Mouse (Mus musculus) hindbrain, embryonic 13.5 days (tissue): ENCODE measurements around the gene Cx3cr1. TPM values are rescaled to one million over a fixed set of nuclear protein-coding genes. Genes with fewer than 3 reads are reported as not detected.
"Not testable (repeated sequence)": the region's sequence is repeated elsewhere in the genome, so short reads cannot be mapped to it uniquely, and the experiment has no call there.

ENCODE experiments used
- ATAC-seq: fragments of 200-750 bp; cut with Nextera tagmentation; 2 replicates; pipeline ENCODE4 v1.8.0; 2017; ENCODE audit warnings: moderate TSS enrichment; ENCODE audit not compliant: low FRiP score
- H3K27ac ChIP-seq: fragments of 300-500 bp; sonication (generic); 2 replicates; pipeline ENCODE4 v1.5.1; 2015; ENCODE audit warnings: inconsistent platforms, mild to moderate bottlenecking, moderate library complexity
- H3K27me3 ChIP-seq: fragments of 300-500 bp; sonication (generic); 2 replicates; pipeline ENCODE4 v1.6.1; 2015; ENCODE audit warnings: mild to moderate bottlenecking, inconsistent platforms
- H3K36me3 ChIP-seq: fragments of 300-500 bp; sonication (generic); 2 replicates; pipeline ENCODE4 v1.6.1; 2015; ENCODE audit warnings: mild to moderate bottlenecking, inconsistent platforms
- H3K4me1 ChIP-seq: fragments of 300-500 bp; sonication (generic); replicated peaks from 2 replicates; pipeline ENCODE4 v1.6.1; 2015; ENCODE audit warnings: inconsistent platforms
- H3K4me2 ChIP-seq: fragments of 300-500 bp; sonication (generic); 2 replicates; pipeline ENCODE4 v1.6.1; 2015; ENCODE audit warnings: inconsistent platforms, mild to moderate bottlenecking, moderate library complexity
- H3K4me3 ChIP-seq: fragments of 300-500 bp; sonication (generic); 2 replicates; pipeline ENCODE4 v1.5.1; 2015; ENCODE audit warnings: mild to moderate bottlenecking, inconsistent platforms
- H3K9ac ChIP-seq: fragments of 300-500 bp; sonication (generic); 2 replicates; pipeline ENCODE4 v1.6.1; 2015; ENCODE audit warnings: mild to moderate bottlenecking, inconsistent platforms
- H3K9me3 ChIP-seq: fragments of 300-500 bp; sonication (generic); 2 replicates; pipeline ENCODE4 v1.6.1; 2016; ENCODE audit warnings: inconsistent platforms
- WGBS: fragments of 180-500 bp; shearing (Covaris S2); methylation state at CpG from one replicate; pipeline ENCODE4 v1.1.7; 2015; 5-methylcytosine and 5-hydroxymethylcytosine counted together
- polyA plus RNA-seq: library from polyadenylated mRNA; unstranded; fragments of >200 nt; fragmentation: Nextera tagmentation; extraction: Ambion mirVana; gene quantifications from 2 replicates; pipeline ENCODE4 v1.2.1, GENCODE M21; 2015

The Cx3cr1 gene
- polyA plus RNA-seq, 1 experiment from 2014 or later, result 9.5 TPM

DNA sequence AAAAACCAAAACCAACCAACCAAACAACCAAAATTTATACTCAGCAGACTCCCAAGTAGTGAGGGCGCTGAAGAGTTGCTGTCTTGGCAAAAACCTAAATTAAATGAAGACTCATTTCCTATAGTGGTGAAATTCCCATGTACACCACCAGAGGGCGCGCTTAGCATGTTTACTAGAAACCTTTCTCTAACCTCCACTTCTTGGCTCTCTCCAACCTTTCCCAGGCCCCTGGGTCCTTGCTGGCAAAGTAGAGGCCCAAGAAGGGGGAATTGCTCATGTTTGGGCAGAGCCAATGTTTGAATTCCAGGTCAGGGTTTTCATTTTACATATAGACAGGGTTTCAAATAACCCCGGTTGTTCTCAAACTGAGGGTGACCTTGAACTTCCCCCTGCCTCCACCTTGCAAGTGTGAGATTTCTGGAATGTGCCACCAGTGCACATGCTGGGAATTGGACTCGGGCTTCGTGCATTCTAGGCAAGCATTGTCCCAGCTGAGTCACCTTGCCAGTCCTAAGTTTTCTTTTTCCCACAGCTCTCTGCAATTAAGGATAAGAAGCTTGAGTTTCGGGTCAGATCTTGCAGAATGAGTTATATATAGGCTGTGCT lies 49.3 kb downstream of the Cx3cr1 start:
- H3K9ac ChIP-seq, result no peak overlapping the region
- no peak overlapping the region for H3K27ac ChIP-seq
- WGBS, result 50% methylated on average over 7 of the region's 7 CpGs
- H3K4me1 ChIP-seq, result peaks cover 4% of the 10 kb centered on the region; the same call in 1 of the 2 replicates
- no peak for ATAC-seq
- no peaks in the 10 kb centered on the region for H3K36me3 ChIP-seq
- H3K27me3 ChIP-seq, result 0 out of 2 replicates have a peak, but pooled peaks cover 7% of the 10 kb centered on the region
- H3K4me3 ChIP-seq, result no peak overlapping the region
- H3K4me2 ChIP-seq, result no peak overlapping the region
- no peaks in the 10 kb centered on the region for H3K9me3 ChIP-seq

DNA sequence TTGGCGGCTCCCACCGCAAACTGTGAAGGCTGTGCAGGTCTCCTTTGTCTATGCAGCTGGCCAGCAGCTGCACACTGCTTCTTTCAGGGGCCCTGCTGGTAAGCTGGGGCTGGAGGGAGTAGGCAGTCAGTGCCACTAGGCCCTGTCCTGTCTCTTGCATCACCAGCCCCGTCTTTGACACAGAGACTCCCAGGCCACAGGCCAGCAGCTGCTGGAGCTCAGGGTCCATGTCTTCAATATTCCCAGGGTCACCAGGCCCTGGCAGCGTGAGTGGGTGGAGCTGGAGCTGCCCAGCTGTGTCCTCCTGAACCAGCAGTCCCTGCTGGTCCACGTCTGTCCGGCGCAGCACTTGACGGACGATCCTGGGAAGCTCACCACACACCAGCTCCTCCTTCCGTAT lies 52.7 kb downstream of the Cx3cr1 start:
- Histone ChIP-seq H3K4me3 (no peak overlapping the region), H3K27me3 (0 out of 2 replicates have a peak, but pooled peaks cover 30% of the 10 kb centered on the region), H3K9ac (peak overlapping the region; percentile 10; the same call in 1 of the 2 replicates), H3K4me1 (peaks cover 4% of the 10 kb centered on the region; the same call in 1 of the 2 replicates), H3K4me2 (no peak overlapping the region), H3K9me3 (no peaks in the 10 kb centered on the region), H3K36me3 (no peaks in the 10 kb centered on the region), H3K27ac (no peak overlapping the region)
- 61% methylated on average over 10 of the region's 10 CpGs for WGBS
- ATAC-seq, result no peak

DNA sequence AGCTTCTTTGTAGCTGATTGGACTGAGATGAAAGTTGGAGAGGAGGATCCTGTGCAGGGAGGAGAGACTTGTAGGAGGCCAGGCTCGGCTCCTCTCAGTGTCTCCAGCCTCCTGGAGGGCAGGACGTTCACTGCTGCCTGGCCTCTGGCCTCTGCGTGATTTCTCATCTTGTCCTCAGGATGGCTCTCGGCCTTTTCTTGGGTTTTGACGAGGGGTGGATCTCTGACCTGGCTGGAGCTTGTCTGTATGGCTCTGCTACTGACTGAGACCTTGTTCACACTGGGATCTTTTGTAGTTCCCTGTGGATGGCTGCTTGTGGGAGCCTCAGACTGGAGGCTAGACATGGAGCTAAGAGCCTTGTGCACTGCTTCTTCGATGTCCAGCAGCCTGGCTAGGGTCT lies 54.9 kb downstream of the Cx3cr1 start:
- ATAC-seq, result no peak
- WGBS, result 59% methylated on average over 6 of the region's 6 CpGs

DNA sequence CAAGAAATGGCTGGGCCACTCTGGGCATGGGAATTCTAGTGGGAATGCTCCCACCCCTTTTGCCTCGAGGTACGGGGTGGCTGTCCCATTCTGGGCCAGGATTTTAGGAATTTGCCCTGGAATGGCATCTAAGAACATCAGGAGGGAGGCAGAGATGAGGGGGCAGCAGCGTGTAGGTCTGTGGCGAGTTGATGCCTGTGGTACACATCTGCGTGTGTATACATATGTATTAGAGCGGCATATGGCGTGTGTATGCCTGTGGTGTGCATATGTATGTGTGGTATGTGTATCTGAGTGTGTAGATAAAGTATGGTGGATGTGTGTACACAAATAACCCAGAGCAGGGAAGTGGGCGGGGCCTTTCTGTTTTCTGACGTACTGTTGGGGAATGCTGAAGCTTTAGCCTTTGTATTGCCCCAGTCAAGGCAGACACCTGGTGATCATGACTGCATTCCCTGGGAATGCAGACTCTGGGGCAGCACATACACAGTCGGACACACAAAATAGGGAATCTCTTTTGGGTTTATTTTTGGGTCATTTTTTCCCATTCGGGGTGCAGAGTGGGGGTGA lies 56.3 kb downstream of the Cx3cr1 start:
- Histone ChIP-seq H3K4me1 (peaks cover 12% of the 10 kb centered on the region), H3K9me3 (no peaks in the 10 kb centered on the region), H3K9ac (no peak overlapping the region), H3K4me3 (no peak overlapping the region), H3K4me2 (no peak overlapping the region), H3K27me3 (0 out of 2 replicates have a peak, but pooled peaks cover 22% of the 10 kb centered on the region), H3K36me3 (no peaks in the 10 kb centered on the region), H3K27ac (no peak overlapping the region)
- 74% methylated on average over 11 of the region's 11 CpGs for WGBS
- ATAC-seq, result no peak

More for the DNA sequence above, 54.9 kb downstream of the Cx3cr1 start:
- Histone ChIP-seq H3K4me3 (no peak overlapping the region), H3K27ac (no peak overlapping the region), H3K27me3 (0 out of 2 replicates have a peak, but pooled peaks cover 30% of the 10 kb centered on the region), H3K36me3 (no peaks in the 10 kb centered on the region), H3K9ac (no peak overlapping the region), H3K4me2 (no peak overlapping the region), H3K9me3 (no peaks in the 10 kb centered on the region), H3K4me1 (peaks cover 12% of the 10 kb centered on the region)

DNA sequence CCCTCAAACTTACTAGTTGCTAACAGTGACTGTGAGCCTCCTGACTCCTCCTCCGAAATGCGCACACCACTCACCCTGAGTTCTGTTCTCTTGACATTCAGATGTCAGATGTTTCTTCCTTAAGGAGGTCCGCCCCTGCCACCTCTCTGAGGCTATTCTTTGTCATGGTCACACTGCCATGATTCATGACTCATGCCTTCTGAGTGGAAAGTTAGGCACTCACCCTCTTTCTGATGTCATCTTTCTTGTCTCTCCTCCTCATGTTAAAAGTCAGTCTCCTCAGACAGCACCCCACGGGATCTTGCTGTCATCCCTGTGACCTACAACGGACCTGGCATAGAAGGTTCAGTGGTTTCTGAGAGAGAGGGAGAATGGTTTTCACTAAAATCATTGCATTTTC lies 56.9 kb downstream of the Cx3cr1 start:
- 85% methylated on average over 5 of the region's 5 CpGs for WGBS
- peaks cover 12% of the 10 kb centered on the region for H3K4me1 ChIP-seq

DNA sequence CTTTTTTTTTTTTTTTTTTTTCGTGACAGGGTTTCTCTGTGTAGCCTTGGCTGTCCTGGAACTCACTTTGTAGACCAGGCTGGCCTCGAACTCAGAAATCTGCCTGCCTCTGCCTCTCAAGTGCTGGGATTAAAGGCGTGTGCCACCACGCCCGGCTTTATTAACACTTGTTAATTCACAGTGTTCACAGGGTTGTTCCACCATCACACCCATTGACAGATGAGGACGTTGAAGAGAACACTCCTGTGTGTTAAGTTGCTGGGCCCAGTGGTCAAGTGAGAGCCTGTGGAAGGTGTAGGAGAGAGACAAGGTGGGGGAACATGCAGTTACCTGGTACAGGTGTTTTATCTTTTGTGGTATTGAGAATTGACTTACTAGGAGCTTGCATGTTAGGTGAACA lies 57.5 kb downstream of the Cx3cr1 start:
- H3K4me2 ChIP-seq, result not testable (repeated sequence)
- 94% methylated on average over 6 of the region's 6 CpGs for WGBS
- peaks cover 11% of the 10 kb centered on the region for H3K4me1 ChIP-seq

More for the DNA sequence above, 56.9 kb downstream of the Cx3cr1 start:
- H3K27me3 ChIP-seq, result 0 out of 2 replicates have a peak, but pooled peaks cover 22% of the 10 kb centered on the region
- H3K9me3 ChIP-seq, result no peaks in the 10 kb centered on the region
- no peaks in the 10 kb centered on the region for H3K36me3 ChIP-seq
- no peak overlapping the region for H3K4me2 ChIP-seq
- no peak overlapping the region for H3K9ac ChIP-seq
- H3K4me3 ChIP-seq, result no peak overlapping the region
- H3K27ac ChIP-seq, result no peak overlapping the region
- ATAC-seq, result no peak

DNA sequence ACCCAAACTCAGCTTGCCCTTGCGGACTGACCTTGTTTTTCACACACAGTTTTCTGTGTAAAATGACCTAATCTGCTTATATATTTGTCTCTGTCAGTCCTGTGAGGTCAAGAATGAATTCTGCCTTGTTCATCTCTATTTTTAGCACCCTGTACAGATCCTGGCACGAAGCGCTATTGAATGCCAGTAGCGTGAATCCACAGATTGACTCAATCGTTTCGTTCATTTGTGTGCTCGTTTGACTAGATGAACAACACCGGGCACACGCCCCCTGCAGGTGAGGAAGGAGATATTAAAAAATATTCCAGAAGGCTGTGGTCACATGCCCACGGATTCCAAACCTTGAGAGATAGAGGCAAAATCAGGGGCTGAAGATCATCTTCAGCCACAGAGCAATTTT lies 58.1 kb downstream of the Cx3cr1 start:
- peak; percentile 76 for ATAC-seq
- WGBS, result 1% methylated on average over 10 of the region's 10 CpGs
- 0 out of 2 replicates have a peak, but pooled peaks cover 22% of the 10 kb centered on the region for H3K27me3 ChIP-seq

More for the DNA sequence above, 57.5 kb downstream of the Cx3cr1 start:
- not testable (repeated sequence) for H3K27ac ChIP-seq, H3K9ac ChIP-seq, H3K36me3 ChIP-seq, H3K9me3 ChIP-seq, ATAC-seq, H3K4me3 ChIP-seq
- H3K27me3 ChIP-seq, result 0 out of 2 replicates have a peak, but pooled peaks cover 22% of the 10 kb centered on the region

DNA sequence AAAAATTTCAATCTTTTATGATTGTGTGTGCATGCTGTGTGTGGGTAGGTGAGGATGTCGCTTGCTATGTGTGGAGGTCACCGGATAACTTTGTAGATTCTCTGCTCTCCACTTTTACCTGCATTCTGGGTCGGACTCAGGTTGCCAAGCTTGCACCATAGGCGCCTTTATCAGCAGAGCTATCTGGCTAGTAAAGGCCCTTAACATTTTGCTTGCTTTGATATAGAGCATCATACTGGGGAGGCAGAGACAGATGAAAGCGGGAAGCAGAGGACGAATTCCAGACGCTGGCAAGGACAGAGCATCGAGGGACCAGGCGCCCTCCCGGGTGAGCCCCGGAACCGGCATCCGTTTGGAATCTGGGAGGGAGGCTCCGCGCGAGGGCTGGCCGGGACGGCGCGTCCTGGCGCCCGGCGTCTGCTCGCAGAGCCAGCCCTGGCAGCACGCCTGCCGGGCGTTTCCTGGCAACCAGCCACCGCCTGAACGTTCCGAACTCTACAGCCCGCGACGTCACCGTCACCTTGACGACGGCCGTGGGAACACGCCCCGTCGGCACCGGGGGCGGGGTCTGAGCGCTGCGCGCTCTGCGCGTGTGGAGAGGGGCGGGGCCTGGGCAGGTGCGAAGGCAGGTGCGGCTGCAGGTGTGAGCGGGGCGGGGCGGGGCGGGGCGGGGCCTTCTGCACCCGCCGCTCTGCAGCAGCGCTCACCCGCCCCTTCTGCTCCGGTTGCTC lies 58.7 kb downstream of the Cx3cr1 start:
- peak overlapping the region; percentile 84 for H3K27ac ChIP-seq
- WGBS, result 2% methylated on average over 59 of the region's 60 CpGs

More for the DNA sequence above, 58.1 kb downstream of the Cx3cr1 start:
- Histone ChIP-seq H3K4me3 (peak overlapping the region; percentile 45), H3K4me2 (peak overlapping the region; percentile 71), H3K27ac (peak overlapping the region; percentile 84), H3K36me3 (no peaks in the 10 kb centered on the region), H3K9ac (peak overlapping the region; percentile 64), H3K4me1 (peaks cover 8% of the 10 kb centered on the region; the same call in 1 of the 2 replicates), H3K9me3 (no peaks in the 10 kb centered on the region)

DNA sequence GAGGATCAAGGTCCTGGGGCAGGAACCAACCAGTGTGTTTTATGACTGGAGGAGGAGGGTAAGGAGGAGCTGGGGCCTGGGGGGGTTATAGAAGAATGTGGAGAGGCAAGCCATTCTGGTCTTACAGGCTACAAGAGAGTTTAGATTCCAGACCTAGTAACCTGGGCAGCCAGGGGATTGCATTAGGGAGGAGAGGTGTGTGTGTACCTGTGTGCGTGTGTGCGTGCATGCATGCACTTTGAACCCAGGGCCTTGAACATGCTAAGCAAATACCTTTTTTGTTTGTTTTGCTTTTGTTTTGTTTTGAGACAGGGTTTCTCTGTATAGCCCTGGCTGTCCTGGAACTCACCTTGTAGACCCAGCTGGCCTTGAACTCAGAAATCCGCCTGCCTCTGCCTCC lies 59.8 kb downstream of the Cx3cr1 start:
- Histone ChIP-seq H3K27me3 (0 out of 2 replicates have a peak, but pooled peaks cover 18% of the 10 kb centered on the region), H3K4me1 (peaks cover 8% of the 10 kb centered on the region; the same call in 1 of the 2 replicates), H3K27ac (no peak overlapping the region), H3K4me2 (no peak overlapping the region), H3K4me3 (no peak overlapping the region), H3K36me3 (no peaks in the 10 kb centered on the region), H3K9ac (no peak overlapping the region), H3K9me3 (no peaks in the 10 kb centered on the region)
- 98% methylated on average over 3 of the region's 3 CpGs for WGBS
- ATAC-seq, result no peak

More for the DNA sequence above, 58.7 kb downstream of the Cx3cr1 start:
- peak overlapping the region; percentile 64 for H3K9ac ChIP-seq
- peak; percentile 93 for ATAC-seq
- H3K36me3 ChIP-seq, result no peaks in the 10 kb centered on the region
- H3K4me1 ChIP-seq, result peaks cover 8% of the 10 kb centered on the region; the same call in 1 of the 2 replicates
- peak overlapping the region; percentile 45 for H3K4me3 ChIP-seq
- no peaks in the 10 kb centered on the region for H3K9me3 ChIP-seq
- H3K27me3 ChIP-seq, result 0 out of 2 replicates have a peak, but pooled peaks cover 22% of the 10 kb centered on the region
- H3K4me2 ChIP-seq, result peak overlapping the region; percentile 71

DNA sequence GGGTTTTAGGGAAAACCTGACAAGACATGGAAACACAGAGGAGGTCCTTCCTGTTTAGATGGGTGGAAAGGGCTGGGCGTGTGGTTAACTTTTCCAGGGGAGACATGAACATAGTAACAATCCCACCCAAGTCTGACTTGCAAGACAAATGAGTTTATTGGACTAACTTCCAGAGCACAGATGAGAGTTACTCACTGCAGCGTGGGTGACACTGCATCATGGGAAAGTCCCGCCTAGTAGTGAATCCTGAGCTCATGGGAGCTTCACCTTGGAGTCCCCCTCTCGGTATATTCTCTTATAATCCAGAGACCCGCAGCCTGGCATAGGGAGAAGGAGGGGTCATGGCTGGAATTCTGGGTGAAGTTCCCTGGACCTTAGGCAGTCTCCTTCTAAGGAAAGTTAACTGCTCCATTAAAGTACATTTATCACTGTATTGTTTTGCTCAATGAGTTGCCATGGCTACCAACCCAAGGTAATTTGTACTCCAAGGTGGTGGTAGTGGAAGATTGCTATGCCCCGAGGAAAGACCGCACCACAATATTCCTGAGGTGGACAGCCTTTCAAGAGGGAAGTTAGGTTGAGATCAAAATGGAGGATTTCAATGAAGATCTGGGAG lies 60.3 kb downstream of the Cx3cr1 start:
- Histone ChIP-seq H3K4me1 (peaks cover 8% of the 10 kb centered on the region; the same call in 1 of the 2 replicates), H3K9me3 (no peaks in the 10 kb centered on the region), H3K27me3 (0 out of 2 replicates have a peak, but pooled peaks cover 13% of the 10 kb centered on the region), H3K9ac (no peak overlapping the region), H3K27ac (no peak overlapping the region), H3K36me3 (no peaks in the 10 kb centered on the region), H3K4me2 (no peak overlapping the region), H3K4me3 (no peak overlapping the region)
- 76% methylated on average over 7 of the region's 7 CpGs for WGBS
- no peak for ATAC-seq

DNA sequence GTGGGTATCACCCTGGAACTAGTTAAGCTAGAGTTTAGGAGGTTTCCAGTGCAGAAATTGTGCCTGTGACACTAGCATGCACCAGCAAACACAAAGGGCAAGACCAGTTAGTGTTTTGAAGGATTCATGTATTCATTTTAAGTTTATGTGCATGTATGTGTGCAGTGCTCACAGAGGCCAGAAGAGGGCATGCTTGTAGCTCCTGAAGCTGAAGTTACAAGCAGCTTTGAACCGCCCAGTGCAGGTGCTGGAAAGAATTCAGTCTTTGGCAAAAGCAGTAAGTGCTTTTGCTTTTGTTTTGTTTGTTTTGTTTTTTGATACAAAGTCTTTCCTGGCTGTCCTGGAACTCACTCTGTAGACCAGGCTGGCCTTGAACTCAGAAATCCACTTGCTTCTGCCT lies 61.8 kb downstream of the Cx3cr1 start:
- Histone ChIP-seq H3K36me3 (no peaks in the 10 kb centered on the region), H3K4me3 (no peak overlapping the region), H3K27ac (no peak overlapping the region), H3K4me1 (peaks cover 8% of the 10 kb centered on the region; the same call in 1 of the 2 replicates), H3K27me3 (0 out of 2 replicates have a peak, but pooled peaks cover 6% of the 10 kb centered on the region), H3K9me3 (no peaks in the 10 kb centered on the region), H3K9ac (no peak overlapping the region), H3K4me2 (no peak overlapping the region)
- ATAC-seq, result no peak
- 88% methylated on average over 1 of the region's 1 CpGs for WGBS

DNA sequence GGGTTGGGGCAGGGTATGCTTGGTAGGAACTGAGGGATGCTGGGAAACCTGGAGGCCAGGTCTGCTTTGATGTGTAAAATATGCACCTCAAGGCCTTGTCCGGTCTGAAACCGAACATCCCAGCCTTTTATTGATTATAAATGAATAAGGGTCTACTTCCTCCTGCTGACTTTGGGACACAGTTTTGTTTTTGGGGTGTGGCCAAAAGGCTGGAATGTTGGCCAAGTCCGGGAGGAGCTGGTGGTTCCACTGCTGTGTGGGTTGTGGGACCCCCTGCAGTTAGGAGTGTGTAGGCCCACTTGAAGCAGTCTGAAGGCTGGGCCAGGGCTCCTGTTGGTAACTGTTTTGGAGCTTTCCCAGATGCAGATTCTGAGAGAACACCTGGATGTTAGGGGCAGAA lies 63.7 kb downstream of the Cx3cr1 start:
- Histone ChIP-seq H3K9me3 (no peaks in the 10 kb centered on the region), H3K27me3 (peaks cover 7% of the 10 kb centered on the region; the same call in 1 of the 2 replicates), H3K9ac (no peak overlapping the region), H3K4me3 (no peak overlapping the region), H3K4me2 (no peak overlapping the region), H3K36me3 (no peaks in the 10 kb centered on the region), H3K27ac (no peak overlapping the region), H3K4me1 (peaks cover 12% of the 10 kb centered on the region)
- no peak for ATAC-seq
- WGBS, result 75% methylated on average over 3 of the region's 3 CpGs
